Mouse (Mus musculus) CH12.LX (cell line): ENCODE data around the gene Zfp777.

Source experiments
- CTCF ChIP-seq, 2 experiments: IDR thresholded peaks in 1 of 2; conservative IDR thresholded peaks in 1 of 2; 2 replicates each; pipeline ENCODE4 v1.5.1; 2011 to 2012; ENCODE audit warnings: low read depth in 2 of 2, low read length in 2 of 2, improper control_type of control experiment in 1 of 2, inconsistent platforms in 1 of 2, mild to moderate bottlenecking in 1 of 2, moderate library complexity in 1 of 2
- E2F4 ChIP-seq: IDR thresholded peaks from 2 replicates; pipeline ENCODE4 v1.6.1; 2011; ENCODE audit warnings: low read depth, low read length, improper control_type of control experiment; ENCODE audit not compliant: insufficient replicate concordance
- EP300 ChIP-seq: IDR thresholded peaks from 2 replicates; pipeline ENCODE4 v1.6.1; 2011; ENCODE audit warnings: low read length, improper control_type of control experiment
- GABPA ChIP-seq: IDR thresholded peaks from 2 replicates; pipeline ENCODE4 v1.6.1; 2012; ENCODE audit warnings: low read depth, low read length, improper control_type of control experiment, inconsistent platforms; ENCODE audit not compliant: insufficient replicate concordance
- MAFK ChIP-seq: IDR thresholded peaks from 2 replicates; pipeline ENCODE4 v1.6.1; 2011; ENCODE audit warnings: low read length, improper control_type of control experiment; ENCODE audit not compliant: insufficient replicate concordance
- MAZ ChIP-seq: IDR thresholded peaks from 2 replicates; pipeline ENCODE4 v1.6.1; 2012; ENCODE audit warnings: low read depth, mild to moderate bottlenecking, inconsistent platforms, low read length, improper control_type of control experiment, moderate library complexity
- POLR2A ChIP-seq: IDR thresholded peaks from 2 replicates; pipeline ENCODE4 v1.6.1; 2011; ENCODE audit warnings: low read depth, mild to moderate bottlenecking, improper control_type of control experiment, low read length
- SIN3A ChIP-seq: IDR thresholded peaks from 2 replicates; pipeline ENCODE4 v1.6.1; 2012; ENCODE audit warnings: low read length, improper control_type of control experiment, inconsistent platforms
- SMC3 ChIP-seq: IDR thresholded peaks from 2 replicates; pipeline ENCODE4 v1.6.1; 2011; ENCODE audit warnings: low read depth, low read length, improper control_type of control experiment
- TCF12 ChIP-seq: IDR thresholded peaks from 2 replicates; pipeline ENCODE4 v1.6.1; 2014; ENCODE audit warnings: low read depth, mild to moderate bottlenecking, inconsistent platforms, low read length, improper control_type of control experiment
- ZC3H11A ChIP-seq: IDR thresholded peaks from 2 replicates; pipeline ENCODE4 v1.6.1; 2012; ENCODE audit warnings: low read depth, mild to moderate bottlenecking, inconsistent platforms, low read length, improper control_type of control experiment

- no peak for TF ChIP-seq E2F4
- peak; percentile 68; the same call in 1 of the 2 replicates for TF ChIP-seq TCF12
- TF ChIP-seq SMC3 = peak; percentile 50
- TF ChIP-seq EP300 = no peak
- no peak for TF ChIP-seq SIN3A
- TF ChIP-seq ZC3H11A = no peak
- TF ChIP-seq POLR2A = peak; percentile 70; the same call in 1 of the 2 replicates
- TF ChIP-seq GABPA = no peak
- no peak for TF ChIP-seq MAFK
- peak in 1 of 2 experiments; percentile 82; a peak in 2 of 4 replicates for TF ChIP-seq CTCF (conservative IDR thresholded peaks at IDR 0.05 in 1 of 2, IDR thresholded peaks at IDR 0.05 in 1 of 2; ENCODE audit: low read depth in 2 of 2, low read length in 2 of 2)
- no peak for TF ChIP-seq MAZ
Measured at GRCm38 (mm10) chr6:48086471-48086878, 37.8 kb upstream of the Zfp777 start, which contains the start of gene Zfp746.
